Mouse (Mus musculus): ENCODE measurements around the gene 4930502E18Rik. TPM values are rescaled to one million over a fixed set of nuclear protein-coding genes. Genes with fewer than 3 reads are reported as not detected.
"Not testable (repeated sequence)": the region's sequence is repeated elsewhere in the genome, so short reads cannot be mapped to it uniquely, and the experiment has no call there.

The 4930502E18Rik gene
- total RNA-seq (2021) = not detected
- long read RNA-seq, experiment 1 = 0 reads
- long read RNA-seq, experiment 2 = 0 reads

- DNase-seq = no peak
Measured at GRCm38 (mm10) chrX:53724596-53724995, at the start of gene 4930502E18Rik. 4930502E18Rik (plus strand) TSS chrX:53724826.

- peak; percentile 74 to 77 for DNase-seq
Measured at GRCm38 (mm10) chrX:53676943-53677342, 47.7 kb upstream of the 4930502E18Rik start.

GRCm38 (mm10) chrX:53682650-53683049 lies 42.0 kb upstream of the 4930502E18Rik start:
- not testable (repeated sequence) for DNase-seq

GRCm38 (mm10) chrX:53684676-53685075 lies 40.0 kb upstream of the 4930502E18Rik start:
- DNase-seq = not testable (repeated sequence)

GRCm38 (mm10) chrX:53692065-53692464 lies 32.6 kb upstream of the 4930502E18Rik start:
- no peak for DNase-seq

- DNase-seq = no peak
Measured at GRCm38 (mm10) chrX:53693141-53693540, 31.5 kb upstream of the 4930502E18Rik start.

GRCm38 (mm10) chrX:53694008-53694777 lies 30.4 kb upstream of the 4930502E18Rik start:
- no peak for DNase-seq

- no peak for DNase-seq
Measured at GRCm38 (mm10) chrX:53699225-53699624, 25.4 kb upstream of the 4930502E18Rik start.

DNA sequence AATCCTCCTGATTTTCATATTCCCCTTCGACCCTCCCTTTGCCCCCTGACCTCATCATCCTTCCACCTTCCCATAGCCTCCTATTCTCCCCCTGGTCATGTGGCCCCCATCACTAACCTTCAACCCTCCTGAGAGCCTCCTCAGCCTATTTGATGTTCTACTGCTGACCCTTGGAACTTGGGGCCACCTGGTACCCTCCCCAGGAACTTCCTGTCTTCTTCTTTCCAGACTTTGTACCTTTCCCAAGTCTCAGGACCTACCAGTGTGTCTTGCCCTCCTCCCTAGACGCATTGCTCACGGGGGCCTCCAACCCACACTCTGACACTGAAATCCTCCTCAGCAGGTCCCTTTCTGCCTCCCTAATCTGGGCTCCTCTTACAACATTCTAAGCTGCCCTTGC lies 22.0 kb upstream of the 4930502E18Rik start:
- no peak for DNase-seq

GRCm38 (mm10) chrX:53715942-53716322 lies 8.7 kb upstream of the 4930502E18Rik start:
- no peak for DNase-seq

DNA sequence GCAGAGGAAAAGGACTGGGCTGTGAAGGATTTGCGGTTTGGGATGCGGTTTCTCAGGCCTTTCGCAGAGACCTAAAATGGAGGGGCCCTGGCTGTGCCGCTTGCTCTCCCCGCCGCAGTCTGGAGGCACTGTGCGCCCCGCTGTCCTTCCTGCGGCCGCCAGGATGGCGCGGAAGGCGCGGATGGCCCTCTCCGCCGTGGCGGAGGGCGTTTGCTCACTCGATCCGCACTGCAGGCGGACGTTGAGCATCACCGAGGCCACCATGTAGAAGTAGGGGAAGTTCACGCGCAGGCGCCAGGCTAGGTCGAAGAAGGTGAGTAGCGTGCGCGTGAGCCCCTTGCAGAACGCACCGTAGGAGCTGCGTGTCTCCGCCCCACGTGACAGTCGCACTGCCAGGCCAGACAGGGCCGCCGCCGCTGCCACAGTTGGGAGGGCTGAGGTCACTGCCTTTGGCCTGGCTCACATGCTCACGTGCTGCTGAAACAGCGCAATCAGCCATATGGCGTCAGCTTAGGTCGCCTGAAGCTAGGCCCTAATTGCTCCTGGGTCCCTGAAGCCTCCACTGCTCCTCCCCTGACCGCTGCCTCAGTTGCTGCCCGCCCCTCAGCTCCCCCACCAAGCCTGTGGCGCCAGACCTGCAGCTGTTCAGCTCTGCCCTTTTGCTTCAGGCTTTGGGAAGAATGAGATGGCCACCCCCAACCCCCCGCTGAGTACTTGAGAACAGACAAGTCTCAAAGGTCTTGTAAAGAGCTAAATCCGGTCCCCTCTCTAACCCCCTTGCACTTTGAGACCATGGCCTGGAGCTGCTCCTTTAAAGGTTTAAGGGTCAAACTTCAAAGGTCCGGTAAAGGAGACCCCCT lies 8.1 kb upstream of the 4930502E18Rik start:
- DNase-seq = peak; percentile 58 to 62

DNA sequence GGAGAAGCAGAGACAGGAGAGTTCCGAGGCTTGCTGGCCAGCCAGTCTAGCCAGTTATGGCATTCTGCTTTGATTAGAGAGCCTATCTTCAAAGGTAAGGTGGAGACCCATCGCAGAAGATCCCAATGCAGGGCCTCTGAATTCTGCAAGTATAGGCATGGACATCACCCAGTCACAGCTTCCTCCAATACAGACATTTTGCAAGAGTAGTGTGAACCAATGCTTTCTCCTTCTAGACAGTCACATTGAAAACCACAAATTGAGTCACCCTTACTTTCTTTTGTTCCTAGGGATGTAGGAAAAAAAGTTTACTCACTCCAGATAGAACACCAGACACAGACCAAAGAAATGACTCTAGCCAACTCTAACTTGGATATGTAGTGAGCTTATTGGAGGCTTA lies 4.3 kb downstream of the 4930502E18Rik start:
- DNase-seq = no peak

- no peak for DNase-seq
Measured at GRCm38 (mm10) chrX:53752851-53753250, 28.2 kb downstream of the 4930502E18Rik start.

- DNase-seq = no peak
Measured at GRCm38 (mm10) chrX:53757736-53758135, 33.1 kb downstream of the 4930502E18Rik start, which contains the start of gene 1700013H16Rik. 1700013H16Rik (minus strand) TSS chrX:53757831.

- DNase-seq = no peak
Measured at GRCm38 (mm10) chrX:53776276-53776675, 51.6 kb downstream of the 4930502E18Rik start, which contains the start of gene Zfp36l3. Zfp36l3 (minus strand) TSS chrX:53776394.

Other genes starting within 250 kb of the 4930502E18Rik start
- 100 to 1,000 TPM; 124 to 144 TPM for gene Rtl8c, start 116.8 kb upstream of the 4930502E18Rik start, total RNA-seq (2021)
- not detected for gene Gm14597, start 115.8 kb upstream of the 4930502E18Rik start, total RNA-seq (2021)
- 100 to 1,000 TPM; 161 to 191 TPM for gene Rtl8a, start 81.1 kb upstream of the 4930502E18Rik start, total RNA-seq (2021)
- 100 to 1,000 TPM in 1 of 2 experiments, 10 to 100 TPM in 1; 85.5 to 112 TPM for gene Rtl8b, start 54.4 kb upstream of the 4930502E18Rik start, total RNA-seq (2021)
- gene 1700013H16Rik, start 33.0 kb downstream of the 4930502E18Rik start, total RNA-seq (2021) = not detected
- not detected for gene Zfp36l3, start 51.6 kb downstream of the 4930502E18Rik start, total RNA-seq (2021)
- 1 to 10 TPM in 1 of 2 experiments, under 1 TPM in 1; 0.72 to 1.6 TPM for gene Xlr, start 72.9 kb downstream of the 4930502E18Rik start, total RNA-seq (2021)